Mouse (Mus musculus) CH12.LX (cell line): ENCODE data around the gene Esrra. TPM values are rescaled to one million over a fixed set of nuclear protein-coding genes. Genes with fewer than 3 reads are reported as not detected.

Experiments used
- DNase-seq: peaks from one replicate; pipeline ENCODE4 v3.0.0-alpha.2; 2013; ENCODE audit errors: extremely low read depth
- H3K27ac ChIP-seq: 2 replicates; pipeline ENCODE4 v1.5.1; 2012; ENCODE audit warnings: low read depth, mild to moderate bottlenecking, control low read depth, moderate library complexity; ENCODE audit not compliant: insufficient read depth
- H3K27me3 ChIP-seq: replicated peaks from 2 replicates; pipeline ENCODE3; 2012; ENCODE audit warnings: inconsistent platforms
- H3K36me3 ChIP-seq, 2 experiments: replicated peaks in 1 of 2; 2 replicates each; pipeline versions ENCODE3 to v1.6.1; 2012; ENCODE audit warnings: inconsistent platforms in 1 of 2, low read length in 1 of 2, mild to moderate bottlenecking in 1 of 2, mixed read lengths in 1 of 2, moderate library complexity in 1 of 2; ENCODE audit not compliant: control insufficient read depth in 1 of 2, insufficient read depth in 1 of 2
- H3K4me1 ChIP-seq, 2 experiments: 2 replicates each; pipeline ENCODE4 v1.6.1; 2012; ENCODE audit warnings: inconsistent platforms in 1 of 2, moderate library complexity in 1 of 2; ENCODE audit not compliant: insufficient read depth in 2 of 2, control insufficient read depth in 1 of 2
- H3K4me2 ChIP-seq: 2 replicates; pipeline ENCODE4 v1.6.1; 2012; ENCODE audit warnings: low read depth, mild to moderate bottlenecking, control low read depth; ENCODE audit not compliant: poor library complexity, insufficient read depth, severe bottlenecking
- H3K4me3 ChIP-seq, 3 experiments: fragments of 150-350 bp in 1 of 3; sonication (generic) in 1 of 3; replicated peaks in 1 of 3; 2 replicates each; pipeline versions ENCODE3 to v1.5.1; 2011 to 2012; ENCODE audit warnings: low read depth in 2 of 3, low read length in 2 of 3, mild to moderate bottlenecking in 2 of 3, moderate library complexity in 2 of 3, control low read depth in 1 of 3, improper control_type of control experiment in 1 of 3, inconsistent platforms in 1 of 3, mixed read lengths in 1 of 3; ENCODE audit not compliant: poor library complexity in 1 of 3
- H3K79me2 ChIP-seq: replicated peaks from 2 replicates; pipeline ENCODE4 v1.6.1; 2012; ENCODE audit warnings: mild to moderate bottlenecking, moderate library complexity; ENCODE audit not compliant: control insufficient read depth, poor library complexity, insufficient read depth, severe bottlenecking; ENCODE audit errors: extremely low read depth
- H3K9ac ChIP-seq: 2 replicates; pipeline ENCODE4 v1.6.1; 2012; ENCODE audit warnings: low read depth, mild to moderate bottlenecking, control low read depth, moderate library complexity; ENCODE audit not compliant: insufficient read depth
- H3K9me3 ChIP-seq: replicated peaks from 2 replicates; pipeline ENCODE3; 2012; ENCODE audit warnings: low read length, inconsistent platforms, mixed read lengths
- BHLHE40 ChIP-seq: IDR thresholded peaks from 2 replicates; pipeline ENCODE4 v1.6.1; 2011; ENCODE audit warnings: mild to moderate bottlenecking, low read depth, low read length, improper control_type of control experiment
- CHD1 ChIP-seq: IDR thresholded peaks from 2 replicates; pipeline ENCODE4 v1.6.1; 2012; ENCODE audit warnings: low read depth, low read length, improper control_type of control experiment, inconsistent platforms
- CHD2 ChIP-seq: IDR thresholded peaks from 2 replicates; pipeline ENCODE4 v1.6.1; 2011; ENCODE audit warnings: low read length, improper control_type of control experiment
- CTCF ChIP-seq, 2 experiments: IDR thresholded peaks in 1 of 2; conservative IDR thresholded peaks in 1 of 2; 2 replicates each; pipeline ENCODE4 v1.5.1; 2011 to 2012; ENCODE audit warnings: low read depth in 2 of 2, low read length in 2 of 2, improper control_type of control experiment in 1 of 2, inconsistent platforms in 1 of 2, mild to moderate bottlenecking in 1 of 2, moderate library complexity in 1 of 2
- E2F4 ChIP-seq: IDR thresholded peaks from 2 replicates; pipeline ENCODE4 v1.6.1; 2011; ENCODE audit warnings: low read depth, low read length, improper control_type of control experiment; ENCODE audit not compliant: insufficient replicate concordance
- ELF1 ChIP-seq: IDR thresholded peaks from 2 replicates; pipeline ENCODE4 v1.6.1; 2014; ENCODE audit warnings: low read depth, mild to moderate bottlenecking, inconsistent platforms, low read length, improper control_type of control experiment
- EP300 ChIP-seq: IDR thresholded peaks from 2 replicates; pipeline ENCODE4 v1.6.1; 2011; ENCODE audit warnings: low read length, improper control_type of control experiment
- ETS1 ChIP-seq: conservative IDR thresholded peaks from 2 replicates; pipeline ENCODE4 v1.6.1; 2012; ENCODE audit warnings: low read depth, mild to moderate bottlenecking, inconsistent platforms, low read length, improper control_type of control experiment, moderate library complexity
- GABPA ChIP-seq: IDR thresholded peaks from 2 replicates; pipeline ENCODE4 v1.6.1; 2012; ENCODE audit warnings: low read depth, low read length, improper control_type of control experiment, inconsistent platforms; ENCODE audit not compliant: insufficient replicate concordance
- HCFC1 ChIP-seq: IDR thresholded peaks from 2 replicates; pipeline ENCODE4 v1.6.1; 2012; ENCODE audit warnings: low read depth, mild to moderate bottlenecking, inconsistent platforms, low read length, improper control_type of control experiment
- IRF4 ChIP-seq: IDR thresholded peaks from 2 replicates; pipeline ENCODE4 v1.6.1; 2014; ENCODE audit warnings: low read depth, mild to moderate bottlenecking, inconsistent platforms, low read length, improper control_type of control experiment
- JUN ChIP-seq: IDR thresholded peaks from 2 replicates; pipeline ENCODE4 v1.6.1; 2011; ENCODE audit warnings: low read depth, mild to moderate bottlenecking, low read length, improper control_type of control experiment, moderate library complexity; ENCODE audit not compliant: insufficient read depth
- JUND ChIP-seq: conservative IDR thresholded peaks from 2 replicates; pipeline ENCODE4 v1.6.1; 2011; ENCODE audit warnings: low read depth, low read length, improper control_type of control experiment
- KAT2A ChIP-seq: IDR thresholded peaks from 2 replicates; pipeline ENCODE4 v1.6.1; 2012; ENCODE audit warnings: low read length, improper control_type of control experiment, inconsistent platforms; ENCODE audit not compliant: insufficient replicate concordance
- MAFK ChIP-seq: IDR thresholded peaks from 2 replicates; pipeline ENCODE4 v1.6.1; 2011; ENCODE audit warnings: low read length, improper control_type of control experiment; ENCODE audit not compliant: insufficient replicate concordance
- MAX ChIP-seq: IDR thresholded peaks from 2 replicates; pipeline ENCODE4 v1.6.1; 2011; ENCODE audit warnings: low read length, improper control_type of control experiment
- MAZ ChIP-seq: IDR thresholded peaks from 2 replicates; pipeline ENCODE4 v1.6.1; 2012; ENCODE audit warnings: low read depth, mild to moderate bottlenecking, inconsistent platforms, low read length, improper control_type of control experiment, moderate library complexity
- MEF2A ChIP-seq: IDR thresholded peaks from 2 replicates; pipeline ENCODE4 v1.6.1; 2014; ENCODE audit warnings: low read depth, mild to moderate bottlenecking, inconsistent platforms, low read length, improper control_type of control experiment, borderline replicate concordance
- MXI1 ChIP-seq: IDR thresholded peaks from 2 replicates; pipeline ENCODE4 v1.6.1; 2011; ENCODE audit warnings: mild to moderate bottlenecking, low read depth, low read length, improper control_type of control experiment
- MYC ChIP-seq: IDR thresholded peaks from 2 replicates; pipeline ENCODE4 v1.6.1; 2011; ENCODE audit warnings: low read depth, mild to moderate bottlenecking, improper control_type of control experiment, low read length
- NELFE ChIP-seq: IDR thresholded peaks from 2 replicates; pipeline ENCODE4 v1.6.1; 2011; ENCODE audit warnings: low read depth, low read length, improper control_type of control experiment
- NRF1 ChIP-seq: IDR thresholded peaks from 2 replicates; pipeline ENCODE4 v1.6.1; 2014; ENCODE audit warnings: low read depth, mild to moderate bottlenecking, inconsistent platforms, low read length, improper control_type of control experiment, moderate library complexity
- PAX5 ChIP-seq: IDR thresholded peaks from 2 replicates; pipeline ENCODE4 v1.6.1; 2012; ENCODE audit warnings: low read length, inconsistent platforms, mixed read lengths
- POLR2A ChIP-seq: IDR thresholded peaks from 2 replicates; pipeline ENCODE4 v1.6.1; 2011; ENCODE audit warnings: low read depth, mild to moderate bottlenecking, improper control_type of control experiment, low read length
- POLR2AphosphoS2 ChIP-seq: IDR thresholded peaks from 2 replicates; pipeline ENCODE4 v1.6.1; 2011; ENCODE audit warnings: low read depth, low read length, improper control_type of control experiment
- RAD21 ChIP-seq: IDR thresholded peaks from 2 replicates; pipeline ENCODE4 v1.6.1; 2011; ENCODE audit warnings: low read depth, mild to moderate bottlenecking, low read length, improper control_type of control experiment, moderate library complexity
- RCOR1 ChIP-seq: conservative IDR thresholded peaks from 2 replicates; pipeline ENCODE4 v1.6.1; 2012; ENCODE audit warnings: low read depth, mild to moderate bottlenecking, inconsistent platforms, low read length, improper control_type of control experiment
- SIN3A ChIP-seq: IDR thresholded peaks from 2 replicates; pipeline ENCODE4 v1.6.1; 2012; ENCODE audit warnings: low read length, improper control_type of control experiment, inconsistent platforms
- SMC3 ChIP-seq: IDR thresholded peaks from 2 replicates; pipeline ENCODE4 v1.6.1; 2011; ENCODE audit warnings: low read depth, low read length, improper control_type of control experiment
- TBP ChIP-seq: conservative IDR thresholded peaks from 2 replicates; pipeline ENCODE4 v1.6.1; 2011; ENCODE audit warnings: low read depth, low read length, improper control_type of control experiment
- TCF12 ChIP-seq: IDR thresholded peaks from 2 replicates; pipeline ENCODE4 v1.6.1; 2014; ENCODE audit warnings: low read depth, mild to moderate bottlenecking, inconsistent platforms, low read length, improper control_type of control experiment
- UBTF ChIP-seq: IDR thresholded peaks from 2 replicates; pipeline ENCODE4 v1.6.1; 2012; ENCODE audit warnings: low read depth, mild to moderate bottlenecking, inconsistent platforms, low read length, improper control_type of control experiment, moderate library complexity
- USF1 ChIP-seq: IDR thresholded peaks from 2 replicates; pipeline ENCODE4 v1.6.1; 2014; ENCODE audit warnings: low read depth, mild to moderate bottlenecking, inconsistent platforms, low read length, improper control_type of control experiment
- USF2 ChIP-seq: conservative IDR thresholded peaks from 2 replicates; pipeline ENCODE4 v1.6.1; 2011; ENCODE audit warnings: low read depth, low read length, improper control_type of control experiment
- ZC3H11A ChIP-seq: IDR thresholded peaks from 2 replicates; pipeline ENCODE4 v1.6.1; 2012; ENCODE audit warnings: low read depth, mild to moderate bottlenecking, inconsistent platforms, low read length, improper control_type of control experiment
- ZKSCAN1 ChIP-seq: IDR thresholded peaks from 2 replicates; pipeline ENCODE4 v1.6.1; 2012; ENCODE audit warnings: low read depth, inconsistent platforms, low read length, improper control_type of control experiment, borderline replicate concordance
- ZMIZ1 ChIP-seq: IDR thresholded peaks from 2 replicates; pipeline ENCODE4 v1.6.1; 2012; ENCODE audit warnings: low read depth, mild to moderate bottlenecking, inconsistent platforms, low read length, improper control_type of control experiment
- ZNF384 ChIP-seq: IDR thresholded peaks from 2 replicates; pipeline ENCODE4 v1.6.1; 2012; ENCODE audit warnings: low read depth, low read length, improper control_type of control experiment, inconsistent platforms
- dilution Hi-C: fragments of 300-500 bp; cut with MboI; formaldehyde crosslinking; loops from 2 replicates; pipeline ENCODE4 v1.14.3; 2020; ENCODE audit warnings: low sequenced_read_pairs; ENCODE audit not compliant: extremely low pct_unique_long_range_greater_than_20kb, extremely low pct_ligation_motif_present
- in situ Hi-C: fragments of 300-500 bp; cut with MboI; formaldehyde crosslinking; loops from 3 replicates; pipeline ENCODE4 v1.14.3; 2019; ENCODE audit warnings: low sequenced_read_pairs, low pct_ligation_motif_present, low pct_unique_long_range_greater_than_20kb, mixed read lengths
- polyA plus RNA-seq: library from polyadenylated mRNA; unstranded; fragments of >175 nt; gene quantifications from 2 replicates; pipeline ENCODE4 v1.2.1, GENCODE M21; 2012; ENCODE audit warnings: low read depth; ENCODE audit not compliant: insufficient read length
- total RNA-seq, 2 experiments: library from RNA; depleted of rRNA; stranded (reverse); fragments of 300-350 nt in 1 of 2; fragments of >200 nt in 1 of 2; gene quantifications; 2 replicates each; pipeline ENCODE4 v1.2.3; 2012 to 2014

Esrra gene
- total and polyA plus RNA-seq, 3 experiments: 13.6 to 28.7 (median 15.6) TPM

DNA sequence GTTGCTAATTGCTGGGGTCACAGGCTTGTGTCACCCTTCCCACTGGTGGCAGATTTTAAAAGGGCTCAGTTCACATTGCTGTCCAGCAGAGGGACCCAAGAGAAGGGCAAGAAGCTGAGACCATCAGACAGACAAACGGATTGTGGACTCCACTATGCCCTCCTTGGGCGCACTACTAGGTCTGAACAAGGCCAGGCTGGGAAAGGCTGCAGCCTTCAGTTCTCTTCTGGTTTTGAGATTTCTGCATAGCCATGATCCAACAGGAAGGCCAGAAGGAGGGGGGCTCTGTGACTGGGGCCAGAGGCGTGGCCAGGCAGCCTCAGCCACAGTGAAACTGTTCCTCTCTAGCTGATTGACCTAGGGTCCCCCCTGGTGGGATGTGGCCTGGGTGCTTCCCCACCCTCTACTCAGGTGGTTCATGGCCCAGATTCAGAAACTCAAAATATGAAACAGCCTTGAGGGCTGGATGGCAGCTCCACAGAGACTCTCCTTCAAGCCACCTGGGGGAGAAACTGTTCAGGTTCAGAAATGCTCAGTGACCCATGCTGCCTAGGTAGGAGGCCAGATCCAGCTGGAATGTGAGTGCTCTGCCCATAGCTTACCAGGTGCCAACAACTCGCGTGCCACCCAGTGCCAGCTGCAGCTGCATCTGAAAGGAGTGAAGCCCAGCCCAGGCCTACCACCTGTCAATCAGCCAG is 49.9 kb downstream of the Esrra start:
- dilution Hi-C loops (no loop called here), in situ Hi-C loops (loop anchor here (5.0 kb wide), 1 partner anchor 51 kb away; the partner anchor contains the start of gene Esrra)
- H3K9ac ChIP-seq: no peak overlapping the region
- H3K27me3 ChIP-seq: no peaks in the 10 kb centered on the region
- peaks cover 8 to 37% of the 10 kb centered on the region in 2 experiments for H3K4me1 ChIP-seq
- H3K27ac ChIP-seq: 0 out of 2 replicates have a peak overlapping the region, but pooled peaks have one; percentile 4
- H3K4me3 ChIP-seq: peak overlapping the region in 1 of 3 experiments; percentile 18
- DNase-seq: peak; percentile 76
- H3K36me3 ChIP-seq: peaks cover 0 to 2% of the 10 kb centered on the region in 2 experiments
- no peaks in the 10 kb centered on the region for H3K79me2 ChIP-seq
- TF ChIP-seq EP300 (0 out of 2 replicates have a peak, but pooled peaks have one; percentile 26), MAFK (no peak), PAX5 (no peak), USF1 (no peak), KAT2A (no peak), CTCF (conservative IDR thresholded peaks at IDR 0.05 in 1 of 2, IDR thresholded peaks at IDR 0.05 in 1 of 2; ENCODE audit: low read depth in 2 of 2, low read length in 2 of 2) (peak; percentile 47 to 79), GABPA (no peak), MEF2A (no peak), JUND (no peak), HCFC1 (no peak), MXI1 (peak; percentile 40; the same call in 1 of the 2 replicates), SIN3A (peak; percentile 72), JUN (no peak), NRF1 (0 out of 2 replicates have a peak, but pooled peaks have one; percentile 15), ELF1 (no peak), TCF12 (peak; percentile 40; the same call in 1 of the 2 replicates), USF2 (no peak), POLR2A (no peak), SMC3 (peak; percentile 65), NELFE (no peak; the same call in 1 of the 2 replicates), ZMIZ1 (no peak), IRF4 (no peak), POLR2AphosphoS2 (no peak), ZKSCAN1 (no peak), CHD1 (no peak), ZC3H11A (no peak), MAX (no peak), UBTF (no peak), RCOR1 (0 out of 2 replicates have a peak, but pooled peaks have one; percentile 32), MAZ (peak; percentile 55; the same call in 1 of the 2 replicates), ETS1 (peak; percentile 37; the same call in 1 of the 2 replicates), MYC (0 out of 2 replicates have a peak, but pooled peaks have one; percentile 52), E2F4 (no peak), TBP (0 out of 2 replicates have a peak, but pooled peaks have one; percentile 48), ZNF384 (no peak), CHD2 (no peak), RAD21 (peak; percentile 69), BHLHE40 (peak; percentile 31)
- H3K4me2 ChIP-seq: peak overlapping the region; percentile 53
- peaks cover 2% of the 10 kb centered on the region for H3K9me3 ChIP-seq
